Mouse (Mus musculus): Measurements from ENCODE around the gene Ghrhr.

Gene Ghrhr

GRCm38 (mm10) chr6:55396176-55396575 is 20.1 kb downstream of the Ghrhr start:
- DNase-seq (ENCODE audit: low spot score in 2 of 2) = peak; percentile 50 to 54

GRCm38 (mm10) chr6:55396622-55397041 is 20.5 kb downstream of the Ghrhr start:
- peak; percentile 86 to 90 for DNase-seq (ENCODE audit: low spot score in 2 of 2)

GRCm38 (mm10) chr6:55398869-55399628 is 23.0 kb downstream of the Ghrhr start:
- DNase-seq (ENCODE audit: low spot score in 2 of 2) = peak in 1 of 2 experiments; percentile 33

GRCm38 (mm10) chr6:55399910-55400309 is 23.8 kb downstream of the Ghrhr start:
- peak; percentile 75 to 79 for DNase-seq (ENCODE audit: low spot score in 2 of 2)

- no peak for DNase-seq (ENCODE audit: low spot score in 2 of 2)
Observed at GRCm38 (mm10) chr6:55402041-55402776, 26.1 kb downstream of the Ghrhr start.

GRCm38 (mm10) chr6:55403411-55404309 is 27.6 kb downstream of the Ghrhr start:
- DNase-seq (ENCODE audit: low spot score in 2 of 2) = no peak

GRCm38 (mm10) chr6:55404421-55404990 is 28.4 kb downstream of the Ghrhr start:
- DNase-seq (ENCODE audit: low spot score in 2 of 2) = no peak

- no peak for DNase-seq (ENCODE audit: low spot score in 2 of 2)
Observed at GRCm38 (mm10) chr6:55407345-55407744, 31.2 kb downstream of the Ghrhr start.

GRCm38 (mm10) chr6:55410119-55410775 is 34.2 kb downstream of the Ghrhr start:
- no peak for DNase-seq (ENCODE audit: low spot score in 2 of 2)

GRCm38 (mm10) chr6:55410977-55411376 is 34.9 kb downstream of the Ghrhr start:
- no peak for DNase-seq (ENCODE audit: low spot score in 2 of 2)

- no peak for DNase-seq (ENCODE audit: low spot score in 2 of 2)
Observed at GRCm38 (mm10) chr6:55416202-55416601, 40.1 kb downstream of the Ghrhr start.

- DNase-seq (ENCODE audit: low spot score in 2 of 2) = no peak
Observed at GRCm38 (mm10) chr6:55418746-55419410, 42.8 kb downstream of the Ghrhr start.

GRCm38 (mm10) chr6:55420411-55420810 is 44.3 kb downstream of the Ghrhr start:
- no peak for DNase-seq (ENCODE audit: low spot score in 2 of 2)

GRCm38 (mm10) chr6:55420869-55421361 is 44.8 kb downstream of the Ghrhr start:
- DNase-seq (ENCODE audit: low spot score in 2 of 2) = no peak

- no peak for DNase-seq (ENCODE audit: low spot score in 2 of 2)
Observed at GRCm38 (mm10) chr6:55432121-55432520, 56.0 kb downstream of the Ghrhr start.

GRCm38 (mm10) chr6:55434360-55434759 is 58.3 kb downstream of the Ghrhr start:
- DNase-seq (ENCODE audit: low spot score in 2 of 2) = peak; percentile 48 to 60

- no peak for DNase-seq (ENCODE audit: low spot score in 2 of 2)
Observed at GRCm38 (mm10) chr6:55435266-55436159, 59.4 kb downstream of the Ghrhr start.

- DNase-seq (ENCODE audit: low spot score in 2 of 2) = no peak
Observed at GRCm38 (mm10) chr6:55437919-55438318, 61.8 kb downstream of the Ghrhr start.

Measured in right cerebral cortex, postnatal 36 days (tissue).